Mouse (Mus musculus) frontal cortex, postnatal 36 days (tissue): ENCODE measurements around the gene Kdelc1.

Experiments
- DNase-seq, 2 experiments: peaks; one replicate each; pipeline ENCODE4 v3.0.0; 2022; ENCODE audit warnings: low spot score in 2 of 2

Gene Kdelc1

DNA sequence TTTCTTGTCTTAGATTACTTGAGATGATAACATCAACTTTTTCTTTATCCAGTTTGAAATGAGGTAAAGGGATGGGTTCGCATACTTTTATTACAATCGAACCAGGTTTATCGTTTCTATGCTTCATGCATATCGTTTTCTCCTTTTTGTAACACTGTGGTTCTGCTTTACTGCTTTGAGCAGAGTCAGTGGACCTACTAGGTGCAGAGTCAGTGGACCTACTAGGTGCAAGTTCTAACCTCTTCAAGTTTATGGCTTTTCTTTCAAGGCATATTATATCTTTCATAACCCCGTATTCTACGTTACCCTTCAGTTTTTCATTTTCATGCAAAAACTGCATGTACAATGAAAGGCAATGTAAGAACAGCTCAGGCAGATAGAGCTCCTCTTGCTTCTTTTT lies 55.2 kb downstream of the Kdelc1 start:
- DNase-seq, result no peak

DNA sequence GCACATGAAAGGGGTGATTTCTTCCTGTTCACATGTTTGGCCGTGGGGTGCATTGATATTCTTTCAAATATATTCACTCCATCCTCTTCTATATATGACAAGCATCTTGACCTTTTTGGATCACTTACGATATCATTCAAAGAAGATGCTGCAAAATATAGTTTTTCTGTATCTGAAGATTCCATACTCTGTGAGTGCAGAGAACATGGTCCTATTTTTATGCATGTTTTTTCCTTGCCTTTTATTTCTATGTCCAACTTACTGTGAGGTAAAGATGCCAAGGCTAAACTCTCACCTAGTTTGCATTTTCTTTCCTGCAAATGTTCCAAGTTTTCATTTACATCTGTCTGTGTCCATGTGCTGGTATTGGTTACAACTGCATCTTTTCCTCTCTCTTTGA lies 56.8 kb downstream of the Kdelc1 start, which contains the start of gene Gm8251:
Gm8251 (minus strand) TSS at position 101 of the 400 bp plus-strand sequence.
- DNase-seq, result no peak

DNA sequence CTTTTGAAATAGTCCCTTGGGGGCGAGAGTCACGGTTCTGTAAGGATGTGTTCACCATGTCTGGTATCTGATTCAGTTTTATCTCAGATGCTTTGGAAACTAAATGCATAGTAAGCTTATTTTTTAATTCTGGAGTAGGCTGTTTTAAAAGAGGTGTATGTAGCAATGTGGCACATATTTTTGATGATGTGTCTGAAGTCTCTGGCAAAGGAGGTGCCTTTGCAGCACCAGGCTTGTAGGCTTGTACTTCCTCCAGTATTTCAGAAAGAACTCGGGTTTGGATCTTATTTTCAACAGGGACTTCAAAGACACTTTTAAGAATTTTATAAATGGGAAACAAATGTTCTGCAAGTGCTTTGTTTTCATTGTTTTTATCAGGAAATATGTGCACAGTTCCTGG lies 60.8 kb downstream of the Kdelc1 start:
- DNase-seq, result peak in 1 of 2 experiments; percentile 4
